Mouse (Mus musculus) layer of hippocampus, adult 11-12 months (tissue): ENCODE measurements around the gene a.
A peak's percentile ranks its signal among the peaks of the same experiment; 100 is the strongest.

Experiments used
- DNase-seq: peaks from one replicate; pipeline ENCODE4 v3.0.0; 2022; ENCODE audit warnings: low spot score

The a gene

GRCm38 (mm10) chr2:154782856-154783650 lies 8.1 kb upstream of the a start:
- no peak for DNase-seq

- DNase-seq: no peak
Observed at GRCm38 (mm10) chr2:154785284-154785683, 5.9 kb upstream of the a start.

GRCm38 (mm10) chr2:154786187-154786586 lies 5.0 kb upstream of the a start:
- DNase-seq: no peak

GRCm38 (mm10) chr2:154786776-154787175 lies 4.4 kb upstream of the a start:
- DNase-seq: no peak

- DNase-seq: no peak
Observed at GRCm38 (mm10) chr2:154789381-154789780, 1.8 kb upstream of the a start.

- DNase-seq: no peak
Observed at GRCm38 (mm10) chr2:154789977-154790655, 1.1 kb upstream of the a start.

- DNase-seq: peak; percentile 65
Observed at GRCm38 (mm10) chr2:154791661-154792642, 750 bp downstream of the a start.

- DNase-seq: no peak
Observed at GRCm38 (mm10) chr2:154803372-154803771, 12.2 kb downstream of the a start.

- DNase-seq: no peak
Observed at GRCm38 (mm10) chr2:154803845-154804244, 12.6 kb downstream of the a start.

- no peak for DNase-seq
Observed at GRCm38 (mm10) chr2:154807689-154808088, 16.5 kb downstream of the a start.

- DNase-seq: no peak
Observed at GRCm38 (mm10) chr2:154809107-154809762, 18.0 kb downstream of the a start.

- no peak for DNase-seq
Observed at GRCm38 (mm10) chr2:154810821-154811220, 19.6 kb downstream of the a start.

- no peak for DNase-seq
Observed at GRCm38 (mm10) chr2:154813426-154813825, 22.2 kb downstream of the a start.

GRCm38 (mm10) chr2:154817089-154817488 lies 25.9 kb downstream of the a start:
- no peak for DNase-seq

- DNase-seq: peak; percentile 65
Observed at GRCm38 (mm10) chr2:154817788-154818187, 26.6 kb downstream of the a start.

- DNase-seq: no peak
Observed at GRCm38 (mm10) chr2:154818599-154818998, 27.4 kb downstream of the a start.

- DNase-seq: no peak
Observed at GRCm38 (mm10) chr2:154820346-154820745, 29.1 kb downstream of the a start.

- no peak for DNase-seq
Observed at GRCm38 (mm10) chr2:154826054-154826538, 34.9 kb downstream of the a start.

GRCm38 (mm10) chr2:154827521-154827920 lies 36.3 kb downstream of the a start:
- DNase-seq: no peak

GRCm38 (mm10) chr2:154832471-154832870 lies 41.3 kb downstream of the a start:
- DNase-seq: no peak

GRCm38 (mm10) chr2:154834149-154834865 lies 43.1 kb downstream of the a start:
- DNase-seq: no peak
